Mouse (Mus musculus) intestine, postnatal 0 days (tissue): ENCODE data around the gene Tpte. TPM values are rescaled to one million over a fixed set of nuclear protein-coding genes. Genes with fewer than 3 reads are reported as not detected.

Source experiments
- ATAC-seq: fragments of 200-750 bp; cut with Nextera tagmentation; 2 replicates; pipeline ENCODE4 v1.8.0; 2017; ENCODE audit warnings: mild to moderate bottlenecking, moderate TSS enrichment, moderate library complexity
- H3K27ac ChIP-seq: fragments of 300-500 bp; sonication (generic); 2 replicates; pipeline ENCODE4 v1.5.1; 2014; ENCODE audit warnings: mild to moderate bottlenecking, low read depth, low read length, moderate library complexity
- H3K27me3 ChIP-seq: fragments of 300-500 bp; sonication (generic); replicated peaks from 2 replicates; pipeline ENCODE4 v1.6.1; 2014; ENCODE audit warnings: low read length, mixed read lengths; ENCODE audit not compliant: control insufficient read depth, insufficient read depth
- H3K36me3 ChIP-seq: fragments of 300-500 bp; sonication (generic); 2 replicates; pipeline ENCODE4 v1.6.1; 2014; ENCODE audit warnings: mild to moderate bottlenecking, moderate library complexity; ENCODE audit not compliant: control insufficient read depth, insufficient read depth
- H3K4me1 ChIP-seq: fragments of 300-500 bp; sonication (generic); replicated peaks from 2 replicates; pipeline ENCODE4 v1.6.1; 2014; ENCODE audit warnings: antibody characterized with exemption, low read length, mixed read lengths; ENCODE audit not compliant: control insufficient read depth, insufficient read depth
- H3K4me2 ChIP-seq: fragments of 300-500 bp; sonication (generic); replicated peaks from 2 replicates; pipeline ENCODE4 v1.6.1; 2014; ENCODE audit warnings: low read depth, mild to moderate bottlenecking, moderate library complexity
- H3K4me3 ChIP-seq: fragments of 300-500 bp; sonication (generic); 2 replicates; pipeline ENCODE4 v1.5.1; 2014; ENCODE audit warnings: low read depth, low read length
- H3K9ac ChIP-seq: fragments of 300-500 bp; sonication (generic); 2 replicates; pipeline ENCODE4 v1.6.1; 2014; ENCODE audit warnings: mild to moderate bottlenecking, low read depth, low read length
- H3K9me3 ChIP-seq: fragments of 300-500 bp; sonication (generic); 2 replicates; pipeline ENCODE4 v1.6.1; 2016; ENCODE audit warnings: mixed run types; ENCODE audit not compliant: control insufficient read depth
- CTCF ChIP-seq: sonication (generic); IDR thresholded peaks from 2 replicates; pipeline ENCODE4 v1.5.1; 2016; ENCODE audit warnings: low read depth, mild to moderate bottlenecking, control low read depth, antibody characterized with exemption, moderate library complexity
- WGBS: fragments of 180-500 bp; shearing (Covaris S2); extraction: QIAGEN DNeasy Blood & Tissue Kit; methylation state at CpG from one replicate; pipeline ENCODE4 v1.1.7; 2014; 5-methylcytosine and 5-hydroxymethylcytosine counted together
- polyA plus RNA-seq: library from polyadenylated mRNA; unstranded; fragments of >200 nt; fragmentation: Nextera tagmentation; extraction: Ambion mirVana; gene quantifications from 2 replicates; pipeline ENCODE4 v1.2.1, GENCODE M21; 2015

The Tpte gene
- polyA plus RNA-seq, 1 experiment from 2014 or later, result 0.04 TPM

DNA sequence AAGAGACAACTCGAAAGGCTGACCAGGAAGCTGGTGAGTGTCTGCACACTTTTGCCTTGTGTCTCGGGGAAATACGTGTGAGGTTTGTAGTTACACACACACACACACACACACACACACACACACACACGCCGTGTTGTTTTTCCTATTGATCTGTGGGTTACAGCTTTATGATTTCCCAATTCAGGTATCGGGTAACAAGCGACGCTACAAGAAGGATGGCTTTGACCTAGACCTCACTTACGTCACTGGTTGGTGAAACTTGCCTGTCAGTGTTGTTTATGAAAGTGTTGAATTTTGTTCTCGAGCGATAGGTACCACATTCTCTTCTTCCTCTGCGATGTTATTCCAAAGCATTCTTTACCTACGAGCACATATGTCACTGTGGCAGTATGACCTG, 52.2 kb downstream of the Tpte start:
- Histone ChIP-seq H3K4me3 (no peak overlapping the region), H3K9ac (no peak overlapping the region), H3K36me3 (no peaks in the 10 kb centered on the region), H3K9me3 (no peaks in the 10 kb centered on the region), H3K4me2 (no peak overlapping the region), H3K27me3 (no peaks in the 10 kb centered on the region), H3K4me1 (no peaks in the 10 kb centered on the region), H3K27ac (no peak overlapping the region)
- 73% methylated on average over 13 of the region's 13 CpGs for WGBS
- no peak for TF ChIP-seq CTCF
- ATAC-seq, result no peak

- 44% methylated on average over 6 of the region's 6 CpGs for WGBS
- Histone ChIP-seq H3K27ac (peak overlapping the region; percentile 23; the same call in 1 of the 2 replicates), H3K4me3 (no peak overlapping the region), H3K4me1 (no peaks in the 10 kb centered on the region), H3K4me2 (peak overlapping the region; percentile 43), H3K36me3 (no peaks in the 10 kb centered on the region), H3K27me3 (no peaks in the 10 kb centered on the region), H3K9ac (no peak overlapping the region), H3K9me3 (no peaks in the 10 kb centered on the region)
- ATAC-seq, result peak; percentile 63
- TF ChIP-seq CTCF, result no peak
Measured at GRCm38 (mm10) chr8:22359359-22359758, 76.1 kb downstream of the Tpte start.

DNA sequence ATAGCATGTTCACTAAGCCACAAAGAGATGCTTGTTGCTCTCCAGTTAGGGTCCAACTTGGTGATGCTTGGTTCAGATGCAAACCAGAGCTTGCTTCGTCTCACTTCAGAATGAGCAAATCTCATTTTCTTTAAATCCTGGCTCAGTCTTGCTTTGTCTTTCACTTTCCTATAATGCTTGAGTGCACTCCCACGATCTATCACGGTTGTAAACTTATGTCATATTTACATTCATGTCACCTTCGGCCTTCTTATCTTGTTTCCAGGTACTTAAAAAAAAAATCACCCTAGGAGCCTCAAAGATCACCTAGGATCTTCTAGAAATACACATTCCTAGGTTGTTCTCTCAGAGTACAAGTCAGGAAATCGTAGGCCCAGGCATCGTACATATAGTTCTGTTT, 76.6 kb downstream of the Tpte start:
- no peaks in the 10 kb centered on the region for H3K27me3 ChIP-seq
- H3K4me1 ChIP-seq, result no peaks in the 10 kb centered on the region
- no peak for TF ChIP-seq CTCF
- H3K36me3 ChIP-seq, result no peaks in the 10 kb centered on the region
- no peak overlapping the region for H3K4me3 ChIP-seq
- H3K27ac ChIP-seq, result peak overlapping the region; percentile 23; the same call in 1 of the 2 replicates
- 34% methylated on average over 6 of the region's 6 CpGs for WGBS
- H3K4me2 ChIP-seq, result peak overlapping the region; percentile 43
- ATAC-seq, result peak; percentile 84
- H3K9ac ChIP-seq, result no peak overlapping the region
- no peaks in the 10 kb centered on the region for H3K9me3 ChIP-seq

- Histone ChIP-seq H3K4me2 (no peak overlapping the region), H3K27me3 (no peaks in the 10 kb centered on the region), H3K4me1 (no peaks in the 10 kb centered on the region), H3K4me3 (no peak overlapping the region), H3K36me3 (peaks cover 75% of the 10 kb centered on the region), H3K9ac (no peak overlapping the region), H3K9me3 (no peaks in the 10 kb centered on the region), H3K27ac (no peak overlapping the region)
- TF ChIP-seq CTCF, result no peak
- ATAC-seq, result no peak
- WGBS, result 95% methylated on average over 5 of the region's 5 CpGs
Measured at GRCm38 (mm10) chr8:22376311-22376710, 93.1 kb downstream of the Tpte start.

DNA sequence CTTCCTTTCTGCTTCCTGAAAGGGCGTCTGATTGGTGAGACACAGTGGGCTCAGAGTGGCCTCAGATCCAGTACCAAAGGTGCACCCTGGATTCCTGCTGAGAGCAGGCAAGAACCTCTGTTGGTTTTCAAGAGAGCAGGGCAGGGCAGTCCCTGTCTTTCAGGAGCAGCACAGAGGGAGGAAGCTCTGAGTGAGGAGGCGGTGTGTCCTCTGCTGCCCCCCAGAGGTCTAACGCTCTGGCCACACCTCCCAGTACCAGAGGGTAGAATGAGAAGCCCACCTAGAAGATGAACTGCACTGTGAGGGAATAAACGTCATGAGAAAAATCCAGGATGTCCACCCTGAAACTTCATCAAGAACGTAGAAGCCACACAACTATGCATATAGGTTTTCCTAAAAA, 93.7 kb downstream of the Tpte start:
- no peak; the same call in 1 of the 2 replicates for ATAC-seq
- no peak overlapping the region for H3K9ac ChIP-seq
- H3K4me1 ChIP-seq, result no peaks in the 10 kb centered on the region
- no peak overlapping the region for H3K27ac ChIP-seq
- H3K27me3 ChIP-seq, result no peaks in the 10 kb centered on the region
- no peak overlapping the region for H3K4me2 ChIP-seq
- peaks cover 77% of the 10 kb centered on the region for H3K36me3 ChIP-seq
- no peaks in the 10 kb centered on the region for H3K9me3 ChIP-seq
- 48% methylated on average over 5 of the region's 5 CpGs for WGBS
- H3K4me3 ChIP-seq, result no peak overlapping the region
- peak; percentile 83 for TF ChIP-seq CTCF

- Histone ChIP-seq H3K4me1 (no peaks in the 10 kb centered on the region), H3K9ac (no peak overlapping the region), H3K4me3 (no peak overlapping the region), H3K36me3 (peaks cover 88% of the 10 kb centered on the region), H3K27ac (no peak overlapping the region), H3K9me3 (no peaks in the 10 kb centered on the region), H3K27me3 (no peaks in the 10 kb centered on the region), H3K4me2 (no peak overlapping the region)
- ATAC-seq, result no peak
- no peak for TF ChIP-seq CTCF
- WGBS, result 85% methylated on average over 11 of the region's 11 CpGs
Measured at GRCm38 (mm10) chr8:22380934-22381333, 97.7 kb downstream of the Tpte start.
